Mouse (Mus musculus) neural tube, embryonic 12.5 days (tissue): Measurements from ENCODE around the gene Hdgf. TPM values are rescaled to one million over a fixed set of nuclear protein-coding genes. Genes with fewer than 3 reads are reported as not detected.

Experiments
- ATAC-seq: fragments of 200-750 bp; cut with Nextera tagmentation; 2 replicates; pipeline ENCODE4 v1.8.0; 2017; ENCODE audit warnings: low read depth, mild to moderate bottlenecking, moderate TSS enrichment, moderate library complexity; ENCODE audit not compliant: low FRiP score
- H3K27ac ChIP-seq: fragments of 300-500 bp; sonication (generic); 2 replicates; pipeline ENCODE4 v1.5.1; 2016
- H3K27me3 ChIP-seq: fragments of 300-500 bp; sonication (generic); replicated peaks from 2 replicates; pipeline ENCODE4 v1.6.1; 2016; ENCODE audit warnings: mild to moderate bottlenecking
- H3K36me3 ChIP-seq: fragments of 300-500 bp; sonication (generic); 2 replicates; pipeline ENCODE4 v1.6.1; 2016; ENCODE audit warnings: mild to moderate bottlenecking
- H3K4me1 ChIP-seq: fragments of 300-500 bp; sonication (generic); 2 replicates; pipeline ENCODE4 v1.6.1; 2016
- H3K4me2 ChIP-seq: fragments of 300-500 bp; sonication (generic); replicated peaks from 2 replicates; pipeline ENCODE4 v1.6.1; 2016; ENCODE audit warnings: mild to moderate bottlenecking
- H3K4me3 ChIP-seq: fragments of 300-500 bp; sonication (generic); 2 replicates; pipeline ENCODE4 v1.5.1; 2016
- H3K9ac ChIP-seq: fragments of 300-500 bp; sonication (generic); 2 replicates; pipeline ENCODE4 v1.6.1; 2016; ENCODE audit warnings: mild to moderate bottlenecking
- H3K9me3 ChIP-seq: fragments of 300-500 bp; sonication (generic); 2 replicates; pipeline ENCODE4 v1.6.1; 2016; ENCODE audit warnings: mild to moderate bottlenecking
- WGBS: fragments of 180-500 bp; shearing (Covaris S2); methylation state at CpG from one replicate; pipeline ENCODE4 v1.1.7; 2016; 5-methylcytosine and 5-hydroxymethylcytosine counted together
- polyA plus RNA-seq: library from polyadenylated mRNA; unstranded; fragments of >200 nt; fragmentation: Nextera tagmentation; extraction: Ambion mirVana; gene quantifications from 2 replicates; pipeline ENCODE4 v1.2.1, GENCODE M21; 2016

The Hdgf gene
- polyA plus RNA-seq, 1 experiment from 2014 or later, result 225 TPM

- H3K27me3 ChIP-seq, result no peaks in the 10 kb centered on the region
- no peak overlapping the region for H3K9ac ChIP-seq
- H3K4me1 ChIP-seq, result peaks cover 25% of the 10 kb centered on the region
- H3K36me3 ChIP-seq, result peaks cover 60% of the 10 kb centered on the region
- H3K4me3 ChIP-seq, result no peak overlapping the region
- H3K9me3 ChIP-seq, result no peaks in the 10 kb centered on the region
- no peak overlapping the region for H3K4me2 ChIP-seq
- ATAC-seq, result no peak
- WGBS, result 82% methylated on average over 4 of the region's 4 CpGs
- no peak overlapping the region for H3K27ac ChIP-seq
These were observed 28.4 kb downstream of the Hdgf start for GRCm38 (mm10) chr3:87934501-87934900.

GRCm38 (mm10) chr3:87935201-87935600 is 29.1 kb downstream of the Hdgf start:
- peaks cover 67% of the 10 kb centered on the region for H3K36me3 ChIP-seq
- no peak overlapping the region for H3K9ac ChIP-seq
- H3K9me3 ChIP-seq, result no peaks in the 10 kb centered on the region
- no peak overlapping the region for H3K4me2 ChIP-seq
- peaks cover 24% of the 10 kb centered on the region for H3K4me1 ChIP-seq
- ATAC-seq, result no peak
- no peaks in the 10 kb centered on the region for H3K27me3 ChIP-seq
- 76% methylated on average over 4 of the region's 4 CpGs for WGBS
- no peak overlapping the region for H3K27ac ChIP-seq
- no peak overlapping the region for H3K4me3 ChIP-seq

- peaks cover 70% of the 10 kb centered on the region for H3K36me3 ChIP-seq
- peaks cover 23% of the 10 kb centered on the region for H3K4me1 ChIP-seq
These were observed 29.7 kb downstream of the Hdgf start for GRCm38 (mm10) chr3:87935776-87936175.

GRCm38 (mm10) chr3:87940611-87941010 is 34.5 kb downstream of the Hdgf start:
- Histone ChIP-seq H3K4me3 (no peak overlapping the region), H3K9me3 (no peaks in the 10 kb centered on the region), H3K4me1 (peaks cover 21% of the 10 kb centered on the region), H3K27me3 (no peaks in the 10 kb centered on the region), H3K36me3 (peaks cover 60% of the 10 kb centered on the region), H3K4me2 (no peak overlapping the region), H3K27ac (no peak overlapping the region), H3K9ac (no peak overlapping the region)
- no peak for ATAC-seq
- WGBS, result 60% methylated on average over 5 of the region's 5 CpGs

More at GRCm38 (mm10) chr3:87935776-87936175, 29.7 kb downstream of the Hdgf start:
- no peak overlapping the region for H3K27ac ChIP-seq
- H3K9me3 ChIP-seq, result no peaks in the 10 kb centered on the region
- H3K4me3 ChIP-seq, result no peak overlapping the region
- H3K27me3 ChIP-seq, result no peaks in the 10 kb centered on the region
- H3K9ac ChIP-seq, result no peak overlapping the region
- WGBS, result 99% methylated on average over 2 of the region's 2 CpGs
- H3K4me2 ChIP-seq, result no peak overlapping the region
- no peak for ATAC-seq

GRCm38 (mm10) chr3:87942471-87942870 is 36.4 kb downstream of the Hdgf start:
- ATAC-seq, result no peak
- Histone ChIP-seq H3K4me1 (peaks cover 34% of the 10 kb centered on the region), H3K4me3 (no peak overlapping the region), H3K27ac (no peak overlapping the region), H3K36me3 (peaks cover 51% of the 10 kb centered on the region), H3K9ac (no peak overlapping the region), H3K9me3 (no peaks in the 10 kb centered on the region), H3K27me3 (no peaks in the 10 kb centered on the region), H3K4me2 (no peak overlapping the region)
- 95% methylated on average over 2 of the region's 2 CpGs for WGBS

GRCm38 (mm10) chr3:87943586-87943985 is 37.5 kb downstream of the Hdgf start:
- Histone ChIP-seq H3K9me3 (no peaks in the 10 kb centered on the region), H3K9ac (no peak overlapping the region), H3K36me3 (peaks cover 40% of the 10 kb centered on the region), H3K4me3 (no peak overlapping the region), H3K4me2 (no peak overlapping the region), H3K27me3 (no peaks in the 10 kb centered on the region), H3K4me1 (peaks cover 45% of the 10 kb centered on the region), H3K27ac (no peak overlapping the region)
- ATAC-seq, result no peak
- WGBS, result 84% methylated on average over 7 of the region's 7 CpGs

- ATAC-seq, result 0 out of 2 replicates have a peak, but pooled peaks have one; percentile 14
- H3K27me3 ChIP-seq, result no peaks in the 10 kb centered on the region
- H3K4me1 ChIP-seq, result peaks cover 57% of the 10 kb centered on the region
- H3K9ac ChIP-seq, result no peak overlapping the region; the same call in 1 of the 2 replicates
- no peaks in the 10 kb centered on the region for H3K9me3 ChIP-seq
- no peak overlapping the region for H3K4me3 ChIP-seq
- H3K36me3 ChIP-seq, result peaks cover 26% of the 10 kb centered on the region
- WGBS, result 2% methylated on average over 4 of the region's 4 CpGs
- peak overlapping the region; percentile 16; the same call in 1 of the 2 replicates for H3K27ac ChIP-seq
- peak overlapping the region; percentile 5; the same call in 1 of the 2 replicates for H3K4me2 ChIP-seq
These were observed 38.9 kb downstream of the Hdgf start for GRCm38 (mm10) chr3:87944838-87945600.

GRCm38 (mm10) chr3:87945781-87946540 is 39.8 kb downstream of the Hdgf start:
- Histone ChIP-seq H3K4me1 (peaks cover 61% of the 10 kb centered on the region), H3K27ac (peak overlapping the region; percentile 26; the same call in 1 of the 2 replicates), H3K4me2 (peak overlapping the region; percentile 71; the same call in 1 of the 2 replicates), H3K27me3 (no peaks in the 10 kb centered on the region), H3K9me3 (no peaks in the 10 kb centered on the region), H3K36me3 (peaks cover 19% of the 10 kb centered on the region), H3K4me3 (no peak overlapping the region), H3K9ac (no peak overlapping the region)
- 4% methylated on average over 12 of the region's 12 CpGs for WGBS
- ATAC-seq, result no peak

GRCm38 (mm10) chr3:87946541-87946860 is 40.4 kb downstream of the Hdgf start:
- no peak overlapping the region for H3K9ac ChIP-seq

GRCm38 (mm10) chr3:87947056-87947810 is 41.1 kb downstream of the Hdgf start:
- whole genome bisulfite sequencing, result 2% methylated on average over 26 of the region's 26 CpGs
- peaks cover 72% of the 10 kb centered on the region for H3K4me1 ChIP-seq
- H3K36me3 ChIP-seq, result peaks cover 6% of the 10 kb centered on the region
- no peaks in the 10 kb centered on the region for H3K27me3 ChIP-seq
- peak overlapping the region; percentile 71 for H3K4me2 ChIP-seq
- peak overlapping the region; percentile 44 for H3K4me3 ChIP-seq
- peak overlapping the region; percentile 18; the same call in 1 of the 2 replicates for H3K27ac ChIP-seq
- peak overlapping the region; percentile 62 for H3K9ac ChIP-seq
- 0 out of 2 replicates have a peak, but pooled peaks have one; percentile 4 for ATAC-seq
- H3K9me3 ChIP-seq, result no peaks in the 10 kb centered on the region

More at GRCm38 (mm10) chr3:87946541-87946860, 40.4 kb downstream of the Hdgf start:
- ATAC-seq, result no peak
- Histone ChIP-seq H3K4me3 (no peak overlapping the region), H3K4me1 (peaks cover 65% of the 10 kb centered on the region), H3K4me2 (peak overlapping the region; percentile 71), H3K27ac (peak overlapping the region; percentile 9; the same call in 1 of the 2 replicates), H3K27me3 (no peaks in the 10 kb centered on the region), H3K9me3 (no peaks in the 10 kb centered on the region), H3K36me3 (peaks cover 13% of the 10 kb centered on the region)
- 7% methylated on average over 1 of the region's 1 CpGs for WGBS

- 0 out of 2 replicates have a peak overlapping the region, but pooled peaks have one; percentile 18 for H3K27ac ChIP-seq
- H3K4me1 ChIP-seq, result peaks cover 78% of the 10 kb centered on the region
- H3K36me3 ChIP-seq, result 0 out of 2 replicates have a peak, but pooled peaks cover 4% of the 10 kb centered on the region
- peak; percentile 4; the same call in 1 of the 2 replicates for ATAC-seq
- H3K4me3 ChIP-seq, result peak overlapping the region; percentile 44
- H3K4me2 ChIP-seq, result peak overlapping the region; percentile 71
- peak overlapping the region; percentile 62 for H3K9ac ChIP-seq
- no peaks in the 10 kb centered on the region for H3K9me3 ChIP-seq
- WGBS, result under 1% methylated on average over 17 of the region's 17 CpGs
- no peaks in the 10 kb centered on the region for H3K27me3 ChIP-seq
These were observed 41.7 kb downstream of the Hdgf start for GRCm38 (mm10) chr3:87947811-87948199.
